Mouse (Mus musculus): ENCODE data around the gene Hc. TPM values are rescaled to one million over a fixed set of nuclear protein-coding genes. Genes with fewer than 3 reads are reported as not detected.

Hc gene
- polyA plus RNA-seq, 1 experiment = not detected

DNA sequence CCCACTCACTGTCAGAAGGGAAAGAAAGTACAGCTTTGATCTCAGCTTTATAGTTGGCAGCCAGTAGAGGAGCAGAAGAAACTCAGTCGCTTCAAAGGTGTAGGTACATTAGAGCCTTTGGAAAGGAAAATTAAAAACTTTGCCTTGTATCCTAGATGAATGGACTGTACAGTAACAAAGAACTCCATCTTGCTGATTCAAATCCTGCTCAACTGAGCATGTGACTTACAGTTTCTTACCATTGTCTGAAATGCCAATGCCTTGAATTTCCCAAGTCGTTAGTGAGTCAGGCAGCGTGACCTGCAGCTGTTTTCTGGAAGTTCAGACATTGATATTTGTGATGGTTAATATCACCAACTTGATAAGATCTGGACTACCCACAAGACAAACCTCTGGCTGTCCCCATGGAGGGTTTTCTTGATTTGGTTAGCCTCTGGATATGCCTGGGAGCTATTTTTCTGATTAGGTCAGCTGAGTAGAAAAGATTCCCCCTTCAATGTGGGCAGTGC is 36.5 kb downstream of the Hc start:
- no peak overlapping the region for H3K27ac ChIP-seq (ENCODE audit: insufficient read depth, low read length)
- no peak overlapping the region for H3K4me3 ChIP-seq (ENCODE audit: extremely low read depth, insufficient read depth, insufficient read length)
- WGBS = 87% methylated on average over 3 of the region's 3 CpGs
- no peaks in the 10 kb centered on the region for H3K4me1 ChIP-seq (ENCODE audit: control insufficient read depth, insufficient read depth, insufficient read length)
- H3K27me3 ChIP-seq (ENCODE audit: control insufficient read depth, insufficient read depth, low read length) = no peaks in the 10 kb centered on the region
- no peak for DNase-seq (ENCODE audit: low read depth in 1 of 2, low spot score in 2 of 2)
- H3K36me3 ChIP-seq (ENCODE audit: control insufficient read depth, insufficient read depth, low read length) = no peaks in the 10 kb centered on the region
- TF ChIP-seq POLR2A (IDR thresholded peaks at IDR 0.05; ENCODE audit: low read depth, low read length) (no peak), CTCF (IDR thresholded peaks at IDR 0.05; ENCODE audit: extremely low read depth, insufficient read depth, insufficient read length, insufficient replicate concordance) (no peak)

DNA sequence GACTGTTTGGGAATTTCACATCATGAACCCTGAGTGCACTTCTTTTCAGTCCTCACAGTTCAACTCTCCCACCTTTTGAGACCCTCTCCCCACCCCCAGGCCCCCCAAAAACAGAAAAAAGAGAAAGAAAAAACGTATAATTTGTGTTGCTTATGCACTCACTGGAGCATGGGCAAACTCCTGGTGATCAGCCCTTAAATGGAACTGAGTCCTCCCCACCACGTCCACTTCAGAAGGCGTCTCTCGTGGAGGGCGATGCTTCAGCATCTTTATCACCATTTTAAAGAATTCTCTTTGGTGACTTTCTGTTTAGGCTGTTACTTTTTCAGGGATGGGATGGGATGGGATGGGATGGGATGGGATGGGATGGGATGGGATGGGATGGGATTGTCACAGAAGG is 39.4 kb downstream of the Hc start:
- no peak for TF ChIP-seq CTCF (IDR thresholded peaks at IDR 0.05; ENCODE audit: extremely low read depth, insufficient read depth, insufficient read length, insufficient replicate concordance)
- H3K27me3 ChIP-seq (ENCODE audit: control insufficient read depth, insufficient read depth, low read length) = no peaks in the 10 kb centered on the region
- H3K36me3 ChIP-seq (ENCODE audit: control insufficient read depth, insufficient read depth, low read length) = no peaks in the 10 kb centered on the region
- 89% methylated on average over 5 of the region's 5 CpGs for WGBS
- H3K4me3 ChIP-seq (ENCODE audit: extremely low read depth, insufficient read depth, insufficient read length) = no peak overlapping the region
- no peak for DNase-seq (ENCODE audit: low read depth in 1 of 2, low spot score in 2 of 2)
- H3K4me1 ChIP-seq (ENCODE audit: control insufficient read depth, insufficient read depth, insufficient read length) = no peaks in the 10 kb centered on the region
- no peak overlapping the region for H3K27ac ChIP-seq (ENCODE audit: insufficient read depth, low read length)

GRCm38 (mm10) chr2:35015861-35016260 is 45.4 kb downstream of the Hc start:
- TF ChIP-seq CTCF (IDR thresholded peaks at IDR 0.05; ENCODE audit: extremely low read depth, insufficient read depth, insufficient read length, insufficient replicate concordance) = no peak
- Histone ChIP-seq H3K36me3 (ENCODE audit: control insufficient read depth, insufficient read depth, low read length) (no peaks in the 10 kb centered on the region), H3K4me1 (ENCODE audit: control insufficient read depth, insufficient read depth, insufficient read length) (no peaks in the 10 kb centered on the region; the same call in 1 of the 2 replicates), H3K27me3 (ENCODE audit: control insufficient read depth, insufficient read depth, low read length) (no peaks in the 10 kb centered on the region), H3K4me3 (ENCODE audit: extremely low read depth, insufficient read depth, insufficient read length) (no peak overlapping the region), H3K27ac (ENCODE audit: insufficient read depth, low read length) (no peak overlapping the region)
- WGBS = 51% methylated on average over 6 of the region's 6 CpGs
- no peak for DNase-seq (ENCODE audit: low read depth in 1 of 2, low spot score in 2 of 2)

DNA sequence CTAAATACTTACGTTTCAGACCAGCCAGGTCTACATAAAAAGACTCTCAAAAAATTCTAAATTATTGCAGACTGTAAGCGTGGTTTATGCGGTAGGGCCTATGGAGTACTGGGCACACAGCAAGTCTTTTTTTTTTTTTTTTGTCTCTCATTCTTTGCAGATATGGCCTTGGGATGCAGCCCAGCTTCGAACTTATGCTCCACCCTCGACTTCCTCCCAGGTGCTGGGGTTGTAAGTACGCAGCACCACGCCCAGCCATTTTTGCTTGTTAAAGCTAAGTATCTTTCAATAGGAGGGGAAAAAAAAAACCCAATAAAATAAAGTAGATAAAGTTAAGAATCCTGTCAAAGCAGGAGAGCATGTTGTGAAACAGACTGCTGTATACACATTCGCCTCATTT is 49.6 kb downstream of the Hc start:
- no peak overlapping the region for H3K4me3 ChIP-seq (ENCODE audit: extremely low read depth, insufficient read depth, insufficient read length)
- no peak overlapping the region for H3K27ac ChIP-seq (ENCODE audit: insufficient read depth, low read length)
- WGBS = 67% methylated on average over 8 of the region's 8 CpGs
- H3K27me3 ChIP-seq (ENCODE audit: control insufficient read depth, insufficient read depth, low read length) = no peaks in the 10 kb centered on the region
- TF ChIP-seq CTCF (IDR thresholded peaks at IDR 0.05; ENCODE audit: extremely low read depth, insufficient read depth, insufficient read length, insufficient replicate concordance) (no peak), POLR2A (IDR thresholded peaks at IDR 0.05; ENCODE audit: low read depth, low read length) (no peak)
- H3K4me1 ChIP-seq (ENCODE audit: control insufficient read depth, insufficient read depth, insufficient read length) = no peaks in the 10 kb centered on the region; the same call in 1 of the 2 replicates
- no peak for DNase-seq (ENCODE audit: low read depth in 1 of 2, low spot score in 2 of 2)
- H3K36me3 ChIP-seq (ENCODE audit: control insufficient read depth, insufficient read depth, low read length) = no peaks in the 10 kb centered on the region

DNA sequence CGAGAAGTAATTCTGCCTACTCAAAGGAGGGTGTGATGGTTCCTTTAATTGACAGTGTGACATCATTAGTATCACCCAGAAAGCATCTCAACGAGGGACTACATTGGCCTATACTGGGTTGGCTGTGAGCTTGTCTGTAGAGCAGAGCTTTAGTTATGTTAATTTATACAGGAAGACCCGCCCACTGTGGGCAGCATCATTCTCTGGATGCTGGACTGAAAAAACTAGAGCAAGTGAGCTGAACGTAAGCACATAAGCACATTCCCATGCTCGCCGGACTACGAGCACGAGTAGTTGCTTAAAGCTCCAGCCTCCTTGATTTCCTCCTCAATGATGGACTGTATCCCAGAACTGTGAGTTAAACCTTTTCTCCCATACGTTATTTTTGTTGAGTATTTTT is 62.3 kb downstream of the Hc start:
- Histone ChIP-seq H3K27me3 (ENCODE audit: control insufficient read depth, insufficient read depth, low read length) (no peaks in the 10 kb centered on the region), H3K27ac (ENCODE audit: insufficient read depth, low read length) (no peak overlapping the region), H3K4me1 (ENCODE audit: control insufficient read depth, insufficient read depth, insufficient read length) (no peaks in the 10 kb centered on the region), H3K36me3 (ENCODE audit: control insufficient read depth, insufficient read depth, low read length) (no peaks in the 10 kb centered on the region), H3K4me3 (ENCODE audit: extremely low read depth, insufficient read depth, insufficient read length) (no peak overlapping the region)
- 86% methylated on average over 9 of the region's 9 CpGs for WGBS
- TF ChIP-seq CTCF (IDR thresholded peaks at IDR 0.05; ENCODE audit: extremely low read depth, insufficient read depth, insufficient read length, insufficient replicate concordance) (no peak), POLR2A (IDR thresholded peaks at IDR 0.05; ENCODE audit: low read depth, low read length) (no peak)
- DNase-seq (ENCODE audit: low read depth in 1 of 2, low spot score in 2 of 2) = no peak

DNA sequence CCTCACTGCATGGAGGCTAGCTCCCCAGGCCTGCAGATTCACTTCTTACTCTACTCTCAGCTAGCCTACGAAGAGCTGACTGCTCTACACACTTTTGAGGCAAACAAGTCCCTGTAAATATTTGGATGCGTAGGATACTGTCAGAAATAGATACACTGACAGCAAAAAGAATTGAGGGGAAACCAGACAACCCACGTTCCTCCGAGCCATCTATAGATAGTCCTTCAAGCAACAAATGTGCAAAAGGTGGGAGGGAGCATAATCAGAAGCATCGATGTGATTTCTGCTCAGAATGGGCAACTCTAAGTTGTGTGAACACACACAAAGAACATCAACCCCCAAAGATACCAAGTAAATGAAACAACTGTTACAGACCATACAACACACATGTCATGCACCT is 64.7 kb downstream of the Hc start:
- Histone ChIP-seq H3K27me3 (ENCODE audit: control insufficient read depth, insufficient read depth, low read length) (no peaks in the 10 kb centered on the region), H3K4me1 (ENCODE audit: control insufficient read depth, insufficient read depth, insufficient read length) (no peaks in the 10 kb centered on the region), H3K36me3 (ENCODE audit: control insufficient read depth, insufficient read depth, low read length) (no peaks in the 10 kb centered on the region), H3K27ac (ENCODE audit: insufficient read depth, low read length) (no peak overlapping the region), H3K4me3 (ENCODE audit: extremely low read depth, insufficient read depth, insufficient read length) (no peak overlapping the region)
- TF ChIP-seq POLR2A (IDR thresholded peaks at IDR 0.05; ENCODE audit: low read depth, low read length) = no peak
- no peak for TF ChIP-seq CTCF (IDR thresholded peaks at IDR 0.05; ENCODE audit: extremely low read depth, insufficient read depth, insufficient read length, insufficient replicate concordance)
- WGBS = 82% methylated on average over 5 of the region's 5 CpGs
- no peak for DNase-seq (ENCODE audit: low read depth in 1 of 2, low spot score in 2 of 2)

DNA sequence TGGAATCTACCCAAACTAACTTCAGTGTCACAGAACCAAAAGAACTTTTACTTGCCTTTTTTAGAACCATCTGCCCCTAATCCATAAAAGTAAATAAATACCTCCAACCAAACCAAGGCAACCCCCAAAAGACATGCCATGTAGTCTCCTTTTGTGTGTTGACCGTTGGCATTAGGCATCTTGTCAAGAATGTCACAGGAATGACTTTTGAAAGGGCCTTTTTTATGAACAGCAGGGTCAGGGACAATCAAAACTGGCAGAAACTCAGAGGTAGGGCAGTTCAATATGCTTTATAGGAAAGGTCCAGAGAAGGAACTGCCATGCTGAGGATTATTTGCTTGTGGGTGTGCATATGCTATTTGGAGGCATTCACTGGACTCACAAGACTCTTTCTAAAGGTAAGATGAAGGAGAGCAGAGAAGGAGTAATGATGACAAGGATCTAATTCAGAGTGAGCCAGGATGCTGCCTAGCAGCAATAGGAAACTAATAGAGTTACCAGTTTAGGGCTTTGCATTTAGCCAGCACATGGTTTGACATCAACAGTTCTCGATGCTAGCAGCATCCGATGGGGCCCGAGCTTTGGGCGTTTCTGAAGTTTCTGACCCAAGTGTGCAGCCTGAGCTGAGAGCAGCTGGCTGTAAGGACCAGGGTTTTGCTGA is 67.4 kb downstream of the Hc start:
- H3K4me3 ChIP-seq (ENCODE audit: extremely low read depth, insufficient read depth, insufficient read length) = no peak overlapping the region
- no peaks in the 10 kb centered on the region for H3K27me3 ChIP-seq (ENCODE audit: control insufficient read depth, insufficient read depth, low read length)
- no peaks in the 10 kb centered on the region for H3K4me1 ChIP-seq (ENCODE audit: control insufficient read depth, insufficient read depth, insufficient read length)
- no peak for TF ChIP-seq POLR2A (IDR thresholded peaks at IDR 0.05; ENCODE audit: low read depth, low read length)
- no peak for TF ChIP-seq CTCF (IDR thresholded peaks at IDR 0.05; ENCODE audit: extremely low read depth, insufficient read depth, insufficient read length, insufficient replicate concordance)
- H3K27ac ChIP-seq (ENCODE audit: insufficient read depth, low read length) = no peak overlapping the region
- 86% methylated on average over 5 of the region's 5 CpGs for WGBS
- no peaks in the 10 kb centered on the region for H3K36me3 ChIP-seq (ENCODE audit: control insufficient read depth, insufficient read depth, low read length)
- DNase-seq (ENCODE audit: low read depth in 1 of 2, low spot score in 2 of 2) = no peak
